Mouse (Mus musculus) bone marrow, adult 2 months (tissue): ENCODE data around the gene Arid2.

Source experiments
- CTCF ChIP-seq: fragments of 200-500 bp; IDR thresholded peaks from 2 replicates; pipeline ENCODE4 v1.5.1; 2011; ENCODE audit warnings: low read length, control low read depth; ENCODE audit not compliant: control insufficient read depth, insufficient read depth
- POLR2A ChIP-seq: fragments of 200-500 bp; IDR thresholded peaks from 2 replicates; pipeline ENCODE4 v1.6.1; 2011; ENCODE audit warnings: low read depth, mild to moderate bottlenecking, control low read depth, low read length, borderline replicate concordance; ENCODE audit not compliant: control insufficient read depth

DNA sequence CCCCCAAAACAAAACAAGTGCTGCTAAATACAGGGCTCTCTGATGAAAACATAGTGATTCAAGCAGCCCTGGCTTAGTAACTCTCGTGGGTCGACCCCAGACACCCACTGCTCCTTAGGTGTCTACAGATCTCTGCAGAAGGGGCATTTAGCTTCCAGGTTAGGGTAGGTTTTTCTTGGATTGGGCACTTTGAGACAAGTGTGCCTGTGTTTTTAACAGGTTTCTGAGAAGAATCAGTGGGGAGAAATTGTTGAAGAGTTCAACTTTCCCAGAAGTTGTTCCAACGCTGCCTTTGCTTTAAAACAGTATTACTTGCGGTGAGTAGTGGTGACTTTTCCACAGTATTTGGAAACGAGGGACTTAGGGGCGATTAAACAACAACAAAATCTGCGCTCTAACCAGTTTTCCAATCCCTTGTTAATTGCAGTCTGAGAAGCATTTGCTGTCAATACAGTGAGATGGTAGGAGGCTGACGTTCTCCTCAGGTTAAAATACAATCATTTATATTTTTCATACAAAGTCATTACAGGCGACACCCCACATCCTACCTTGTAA lies 1.6 kb downstream of the Arid2 start:
- TF ChIP-seq CTCF, result no peak
- TF ChIP-seq POLR2A, result no peak
